Mouse (Mus musculus) neural tube, embryonic 15.5 days (tissue): Measurements from ENCODE around the gene Ctu2. TPM values are rescaled to one million over a fixed set of nuclear protein-coding genes. Genes with fewer than 3 reads are reported as not detected.

Experiments used
- ATAC-seq: fragments of 200-750 bp; cut with Nextera tagmentation; 2 replicates; pipeline ENCODE4 v1.8.0; 2017; ENCODE audit warnings: mild to moderate bottlenecking, moderate TSS enrichment, moderate library complexity; ENCODE audit not compliant: low FRiP score
- H3K27ac ChIP-seq: fragments of 300-500 bp; sonication (generic); replicated peaks from 2 replicates; pipeline ENCODE4 v1.5.1; 2015; ENCODE audit warnings: mild to moderate bottlenecking, inconsistent platforms
- H3K27me3 ChIP-seq: fragments of 300-500 bp; sonication (generic); replicated peaks from 2 replicates; pipeline ENCODE4 v1.6.1; 2015; ENCODE audit warnings: inconsistent platforms
- H3K36me3 ChIP-seq: fragments of 300-500 bp; sonication (generic); 2 replicates; pipeline ENCODE4 v1.6.1; 2015; ENCODE audit warnings: inconsistent platforms
- H3K4me1 ChIP-seq: fragments of 300-500 bp; sonication (generic); 2 replicates; pipeline ENCODE4 v1.6.1; 2015; ENCODE audit warnings: inconsistent platforms
- H3K4me2 ChIP-seq: fragments of 300-500 bp; sonication (generic); 2 replicates; pipeline ENCODE4 v1.6.1; 2015; ENCODE audit warnings: inconsistent platforms, mild to moderate bottlenecking, moderate library complexity
- H3K4me3 ChIP-seq: fragments of 300-500 bp; sonication (generic); replicated peaks from 2 replicates; pipeline ENCODE4 v1.5.1; 2015; ENCODE audit warnings: mild to moderate bottlenecking, inconsistent platforms
- H3K9ac ChIP-seq: fragments of 300-500 bp; sonication (generic); replicated peaks from 2 replicates; pipeline ENCODE4 v1.6.1; 2015; ENCODE audit warnings: mild to moderate bottlenecking, inconsistent platforms
- H3K9me3 ChIP-seq: fragments of 300-500 bp; sonication (generic); replicated peaks from 2 replicates; pipeline ENCODE4 v1.6.1; 2016; ENCODE audit warnings: inconsistent platforms
- WGBS: fragments of 180-500 bp; shearing (Covaris S2); methylation state at CpG from one replicate; pipeline ENCODE4 v1.1.7; 2015; ENCODE audit warnings: mixed read lengths; 5-methylcytosine and 5-hydroxymethylcytosine counted together
- polyA plus RNA-seq: library from polyadenylated mRNA; unstranded; fragments of >200 nt; fragmentation: Nextera tagmentation; extraction: Ambion mirVana; gene quantifications from 2 replicates; pipeline ENCODE4 v1.2.1, GENCODE M21; 2015

Ctu2 gene
- polyA plus RNA-seq: 66.2 and 80.2 TPM in 2 replicates

DNA sequence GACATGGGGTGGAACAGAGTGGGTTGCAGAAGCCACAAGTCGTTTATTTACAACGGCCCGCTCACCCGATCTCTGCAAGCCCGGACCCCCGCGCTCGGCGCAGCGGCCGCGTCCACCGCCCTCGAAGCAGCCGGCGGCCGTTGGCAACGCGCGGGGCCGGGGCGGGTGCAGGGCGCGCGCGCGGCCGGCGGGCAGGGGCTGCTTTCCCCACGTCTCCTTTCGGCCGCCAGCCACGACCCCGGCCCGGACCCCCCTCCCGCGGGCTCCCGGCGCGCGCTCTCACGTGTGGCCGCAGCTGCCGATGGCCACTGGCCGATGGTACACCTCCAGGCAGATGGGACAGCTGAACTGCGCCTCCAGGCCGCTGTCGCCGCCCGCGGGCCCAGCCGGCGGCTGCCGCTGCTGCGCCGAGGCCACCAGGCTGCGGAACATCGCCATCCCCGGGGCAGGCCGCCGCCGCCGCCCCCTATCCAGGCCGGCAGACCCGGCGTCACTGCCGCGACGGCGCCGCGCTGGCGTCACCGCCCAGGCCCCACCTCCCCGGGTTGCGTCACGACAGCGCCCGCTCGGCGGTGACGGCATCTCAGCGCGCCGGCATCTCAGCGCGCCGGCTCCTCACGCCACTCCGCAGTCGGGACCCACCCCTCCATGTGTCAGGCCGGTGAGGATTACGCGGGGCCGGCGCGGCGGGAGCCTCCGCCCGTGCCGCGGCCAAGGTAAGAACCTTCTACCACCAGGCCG, at the start of gene Ctu2, which contains the start of gene Rnf166:
Gene Ctu2 (plus strand): TSS at position 564 of the 741 bp plus-strand sequence.
Gene Rnf166 (minus strand): TSS at position 485 of the 741 bp plus-strand sequence.
- under 1% methylated on average over 81 of the region's 103 CpGs for whole genome bisulfite sequencing
- ATAC-seq: peak; percentile 95
- peak within 1 kb of the TSS; percentile 96 for H3K9ac ChIP-seq
- peak within 1 kb of the TSS; percentile 100 for H3K4me3 ChIP-seq
- no peaks in the 10 kb centered on the region for H3K27me3 ChIP-seq
- peak within 1 kb of the TSS; percentile 89 for H3K27ac ChIP-seq
- H3K4me2 ChIP-seq: peak within 1 kb of the TSS; percentile 84
- H3K4me1 ChIP-seq: peaks cover 33% of the 10 kb centered on the region
- H3K9me3 ChIP-seq: no peaks in the 10 kb centered on the region
- peaks cover 45% of the 10 kb centered on the region for H3K36me3 ChIP-seq

DNA sequence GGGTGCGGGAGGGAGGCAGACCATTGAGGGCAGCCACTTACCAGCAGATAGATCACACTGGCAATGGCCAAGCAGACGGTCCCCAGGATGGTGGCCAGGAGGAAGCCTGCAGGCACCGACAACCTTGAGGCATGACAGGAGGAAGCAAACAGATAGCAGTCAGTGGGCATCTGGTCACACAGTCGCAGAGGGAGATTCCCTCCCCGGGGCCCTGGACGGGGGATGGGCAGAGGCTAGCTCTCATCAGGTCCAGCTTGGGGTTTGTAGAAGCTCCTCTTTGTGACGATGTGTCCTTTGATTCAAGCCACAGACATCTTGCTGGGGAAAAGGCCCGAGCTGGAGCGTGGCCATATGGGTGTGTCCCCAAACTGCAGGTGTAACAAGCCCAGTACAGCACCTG, 49.8 kb upstream of the Ctu2 start:
- ATAC-seq: no peak
- H3K4me2 ChIP-seq: no peak overlapping the region
- H3K9me3 ChIP-seq: no peaks in the 10 kb centered on the region
- H3K9ac ChIP-seq: no peak overlapping the region
- H3K4me1 ChIP-seq: no peaks in the 10 kb centered on the region
- no peaks in the 10 kb centered on the region for H3K36me3 ChIP-seq
- WGBS: 81% methylated on average over 9 of the region's 9 CpGs
- H3K27me3 ChIP-seq: no peaks in the 10 kb centered on the region
- H3K27ac ChIP-seq: no peak overlapping the region
- H3K4me3 ChIP-seq: no peak overlapping the region

DNA sequence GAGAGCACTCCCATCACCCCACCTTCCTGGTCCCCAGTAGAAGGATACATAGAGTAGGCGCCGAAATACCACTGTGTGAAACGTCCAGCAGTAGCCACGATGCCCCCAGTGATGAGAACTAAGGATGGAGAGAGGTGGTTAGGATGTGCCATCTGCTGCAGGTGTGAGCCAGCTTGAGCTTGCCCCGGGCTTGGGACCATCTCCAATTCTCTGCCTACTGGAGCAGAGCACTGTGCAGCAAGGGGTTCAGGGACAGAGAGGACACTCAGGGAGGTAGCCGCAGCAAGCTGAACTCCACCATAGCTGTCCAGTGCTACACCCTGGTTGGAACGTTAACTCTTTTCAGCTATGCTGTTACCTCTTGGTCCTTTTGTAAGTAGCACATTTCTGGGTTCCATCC, 48.3 kb upstream of the Ctu2 start:
- Histone ChIP-seq H3K9me3 (no peaks in the 10 kb centered on the region), H3K4me2 (no peak overlapping the region), H3K4me1 (peaks cover 9% of the 10 kb centered on the region), H3K4me3 (no peak overlapping the region), H3K27me3 (no peaks in the 10 kb centered on the region), H3K27ac (no peak overlapping the region), H3K36me3 (no peaks in the 10 kb centered on the region), H3K9ac (no peak overlapping the region)
- ATAC-seq: no peak
- 93% methylated on average over 7 of the region's 7 CpGs for WGBS

DNA sequence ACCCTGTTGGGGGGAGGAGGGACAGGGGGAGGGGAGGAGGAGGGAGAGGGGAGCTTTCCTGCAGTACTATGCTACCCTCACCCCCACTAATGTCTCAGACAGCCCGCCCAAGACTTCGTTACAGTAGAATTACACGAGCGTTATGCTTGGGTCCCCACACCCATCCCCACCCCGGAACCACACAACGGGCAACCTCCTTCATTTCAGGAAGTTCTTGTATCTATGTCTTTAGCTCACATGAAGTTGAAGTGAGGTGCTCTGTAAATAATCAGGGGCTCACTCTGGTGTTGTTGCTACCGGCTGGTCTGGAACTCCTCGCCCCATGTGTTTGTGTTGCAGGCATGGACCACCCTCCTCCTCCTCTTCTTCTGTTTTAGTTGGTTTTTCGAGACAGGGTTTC, 47.8 kb upstream of the Ctu2 start:
- Histone ChIP-seq H3K4me3 (no peak overlapping the region), H3K4me2 (no peak overlapping the region), H3K27ac (no peak overlapping the region), H3K9ac (no peak overlapping the region), H3K4me1 (peaks cover 12% of the 10 kb centered on the region), H3K27me3 (no peaks in the 10 kb centered on the region), H3K36me3 (no peaks in the 10 kb centered on the region; the same call in 1 of the 2 replicates), H3K9me3 (no peaks in the 10 kb centered on the region)
- no peak for ATAC-seq
- WGBS: 94% methylated on average over 9 of the region's 9 CpGs

DNA sequence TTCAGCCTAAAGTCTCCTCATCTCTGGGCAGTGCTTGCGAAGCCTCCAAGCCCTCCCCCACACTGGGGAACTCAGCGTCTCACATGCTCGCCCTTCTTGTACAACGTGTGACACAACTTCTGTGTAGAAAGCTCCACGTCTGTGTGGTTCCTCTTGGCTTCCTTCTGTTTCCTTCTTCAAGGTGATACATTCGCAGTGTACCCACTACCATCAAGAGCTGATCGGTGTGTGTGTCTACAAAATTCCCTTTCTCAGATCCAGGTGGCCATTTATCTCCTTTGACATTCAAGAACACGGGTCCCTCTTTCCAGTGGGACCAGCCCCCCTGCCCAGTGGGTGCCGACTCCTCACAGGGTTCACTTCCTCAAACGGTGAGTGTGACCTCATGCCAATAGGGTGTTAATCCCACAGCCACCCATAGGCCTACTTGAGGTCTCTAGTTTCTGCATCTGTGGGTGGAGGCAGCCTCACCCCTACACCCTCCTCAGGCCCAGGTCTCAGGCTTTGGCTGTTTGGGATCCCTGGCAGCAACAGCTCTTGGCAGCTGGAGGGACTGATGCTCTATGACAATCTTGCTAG, 45.8 kb upstream of the Ctu2 start:
- H3K9ac ChIP-seq: no peak overlapping the region
- H3K9me3 ChIP-seq: no peaks in the 10 kb centered on the region
- no peak overlapping the region for H3K27ac ChIP-seq
- no peak overlapping the region for H3K4me3 ChIP-seq
- no peak overlapping the region for H3K4me2 ChIP-seq
- H3K36me3 ChIP-seq: peaks cover 9% of the 10 kb centered on the region
- no peaks in the 10 kb centered on the region for H3K27me3 ChIP-seq
- WGBS: 89% methylated on average over 10 of the region's 10 CpGs
- H3K4me1 ChIP-seq: peaks cover 12% of the 10 kb centered on the region
- no peak for ATAC-seq

DNA sequence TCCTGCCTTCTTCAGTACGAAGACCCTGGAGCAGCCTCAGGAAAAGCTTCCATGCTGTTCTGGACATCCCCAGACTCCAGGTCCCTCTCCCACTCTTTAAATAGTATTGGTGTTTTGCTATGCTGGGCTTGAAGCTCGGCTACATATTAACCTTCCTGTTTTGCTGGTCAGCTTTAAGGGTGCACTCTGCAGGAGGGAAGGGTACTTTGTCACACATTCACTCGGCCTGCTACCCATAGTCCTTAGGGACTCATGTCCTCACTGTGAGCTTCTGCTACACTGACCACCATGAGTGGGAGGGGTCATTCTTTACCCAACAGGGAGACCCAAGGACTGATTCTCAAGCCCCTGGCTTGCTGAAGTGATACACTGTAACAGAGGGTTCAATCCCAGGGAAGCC, 45.3 kb upstream of the Ctu2 start:
- no peak overlapping the region for H3K27ac ChIP-seq
- H3K4me2 ChIP-seq: no peak overlapping the region
- H3K36me3 ChIP-seq: peaks cover 14% of the 10 kb centered on the region
- ATAC-seq: no peak
- H3K4me1 ChIP-seq: peaks cover 12% of the 10 kb centered on the region
- 88% methylated on average over 3 of the region's 3 CpGs for WGBS
- H3K9me3 ChIP-seq: no peaks in the 10 kb centered on the region
- no peak overlapping the region for H3K4me3 ChIP-seq
- H3K9ac ChIP-seq: no peak overlapping the region
- no peaks in the 10 kb centered on the region for H3K27me3 ChIP-seq

DNA sequence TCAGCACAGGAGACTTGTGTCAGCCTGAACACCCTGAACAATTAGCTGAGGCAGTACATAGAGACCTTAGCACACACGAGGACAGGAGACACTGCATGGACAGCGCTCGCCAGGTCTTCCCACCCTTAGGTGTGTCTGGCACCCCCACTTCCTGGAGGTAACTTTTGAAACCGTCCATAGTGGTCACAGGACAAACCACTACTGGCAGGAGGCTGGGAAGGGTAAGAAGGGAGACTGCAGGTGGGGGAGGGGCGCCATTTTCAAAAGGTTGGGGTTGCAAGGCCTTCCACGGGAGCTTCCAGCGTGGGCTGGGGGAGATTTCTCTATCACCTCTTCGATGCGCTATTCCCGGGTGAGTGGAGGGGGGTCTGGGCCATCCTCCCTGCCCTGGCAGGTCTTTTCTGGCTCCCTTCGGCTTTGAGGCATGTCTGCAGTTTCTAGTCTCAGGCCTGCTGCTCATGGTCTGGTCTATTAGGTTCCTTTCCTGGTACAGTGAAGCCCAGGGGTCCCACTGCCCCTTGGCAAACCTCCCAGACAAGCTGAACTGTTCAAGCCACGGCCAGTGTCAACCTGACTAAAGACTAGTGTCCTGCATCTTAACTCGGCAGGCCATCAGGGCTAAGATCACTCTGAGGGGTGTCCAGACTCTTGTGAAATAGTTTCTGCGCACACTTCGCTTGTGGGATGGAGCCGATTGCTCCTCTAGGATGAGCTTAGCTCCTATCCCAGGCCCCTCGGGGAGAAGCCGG, 44.1 kb upstream of the Ctu2 start:
- H3K36me3 ChIP-seq: peaks cover 26% of the 10 kb centered on the region
- WGBS: 38% methylated on average over 18 of the region's 18 CpGs
- peaks cover 12% of the 10 kb centered on the region for H3K4me1 ChIP-seq
- H3K4me3 ChIP-seq: peak overlapping the region; percentile 37
- H3K27ac ChIP-seq: peak overlapping the region; percentile 60; the same call in 1 of the 2 replicates
- H3K27me3 ChIP-seq: no peaks in the 10 kb centered on the region
- ATAC-seq: no peak
- peak overlapping the region; percentile 37; the same call in 1 of the 2 replicates for H3K9ac ChIP-seq
- H3K9me3 ChIP-seq: no peaks in the 10 kb centered on the region
- peak overlapping the region; percentile 59 for H3K4me2 ChIP-seq

DNA sequence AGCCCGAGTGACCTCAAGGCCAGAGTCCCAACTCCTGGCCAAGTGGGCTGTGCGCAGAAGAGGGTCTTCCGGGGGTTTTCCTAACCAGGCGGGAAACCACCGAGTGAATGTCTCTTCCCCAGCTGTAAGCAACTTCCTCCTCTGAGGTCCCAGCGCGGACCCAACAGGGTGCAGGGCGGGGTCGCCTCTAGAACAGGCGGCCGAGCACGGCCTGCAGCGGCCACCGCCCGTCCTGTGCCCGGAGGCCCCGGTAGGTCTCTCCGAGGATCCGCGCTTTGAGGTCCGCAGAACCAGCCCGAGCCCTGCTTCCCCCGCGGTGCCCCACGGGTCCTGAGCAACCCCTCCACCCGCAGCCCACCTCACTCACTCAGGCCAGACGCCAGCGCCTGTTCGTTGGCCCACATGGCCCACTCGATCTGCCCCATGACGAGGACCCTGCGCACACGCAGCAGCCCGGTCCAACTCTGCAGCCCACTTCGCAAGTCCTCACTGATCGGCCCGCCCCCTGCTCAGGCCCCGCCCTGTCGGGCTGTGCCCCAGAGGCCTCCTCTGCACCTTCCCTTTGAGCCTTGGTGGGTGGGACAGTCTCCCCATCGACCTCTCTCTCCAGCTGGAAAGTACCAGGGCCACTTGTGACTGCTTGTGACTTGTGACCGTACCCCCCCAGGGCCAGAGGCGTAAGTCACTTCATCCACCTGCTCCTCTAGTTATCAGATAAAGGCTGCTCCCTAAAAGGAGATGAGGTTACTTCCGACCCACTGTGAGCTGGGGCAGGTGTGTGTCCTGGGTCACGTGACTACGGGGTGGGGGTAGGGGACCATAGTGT, 43.3 kb upstream of the Ctu2 start, which contains the start of gene Cyba:
Gene Cyba (minus strand): TSS at position 488 of the 826 bp plus-strand sequence.
- H3K4me1 ChIP-seq: peaks cover 12% of the 10 kb centered on the region
- no peaks in the 10 kb centered on the region for H3K27me3 ChIP-seq
- peak within 1 kb of the TSS; percentile 59 for H3K4me2 ChIP-seq
- peak within 1 kb of the TSS; percentile 37 for H3K4me3 ChIP-seq
- H3K9ac ChIP-seq: peak within 1 kb of the TSS; percentile 37; the same call in 1 of the 2 replicates
- 8% methylated on average over 45 of the region's 45 CpGs for WGBS
- H3K9me3 ChIP-seq: no peaks in the 10 kb centered on the region
- peaks cover 34% of the 10 kb centered on the region for H3K36me3 ChIP-seq
- peak; percentile 30; the same call in 1 of the 2 replicates for ATAC-seq
- H3K27ac ChIP-seq: peak within 1 kb of the TSS; percentile 60

DNA sequence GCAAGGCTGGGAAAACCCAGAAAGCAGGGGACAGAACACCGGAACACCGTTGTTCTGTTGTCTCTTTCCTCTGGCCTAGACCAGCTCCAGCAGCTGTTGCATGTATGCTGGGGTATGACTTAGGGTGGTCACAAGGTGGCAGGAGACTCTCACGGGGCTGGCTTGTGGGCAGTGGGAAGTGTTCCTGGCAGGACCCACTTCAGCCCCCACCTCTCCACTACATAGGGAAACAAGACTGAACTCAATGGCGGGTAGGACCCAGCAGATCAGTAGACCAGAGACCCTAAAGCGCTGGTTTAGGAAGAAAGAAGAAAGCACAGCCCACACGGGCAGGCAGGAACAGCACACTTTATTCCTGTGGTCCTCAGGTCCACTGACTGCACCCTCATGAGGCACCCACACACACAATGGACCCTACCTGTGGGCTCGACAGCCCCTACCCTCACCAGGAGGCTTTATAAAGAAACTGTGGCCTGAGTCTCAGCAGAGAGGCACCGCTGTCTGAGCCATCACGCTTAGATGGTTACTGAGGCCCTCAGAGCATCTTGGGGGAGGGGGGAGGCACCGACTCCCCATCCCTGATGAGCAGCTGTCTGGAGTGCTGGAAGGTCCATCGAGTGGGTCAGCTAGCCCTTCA, 42.6 kb upstream of the Ctu2 start:
- 0 out of 2 replicates have a peak, but pooled peaks have one; percentile 32 for ATAC-seq
- Histone ChIP-seq H3K36me3 (peaks cover 41% of the 10 kb centered on the region), H3K4me1 (peaks cover 12% of the 10 kb centered on the region), H3K9me3 (no peaks in the 10 kb centered on the region), H3K9ac (no peak overlapping the region), H3K4me2 (peak overlapping the region; percentile 59), H3K4me3 (no peak overlapping the region), H3K27me3 (no peaks in the 10 kb centered on the region), H3K27ac (0 out of 2 replicates have a peak overlapping the region, but pooled peaks have one; percentile 60)
- WGBS: 63% methylated on average over 11 of the region's 11 CpGs

DNA sequence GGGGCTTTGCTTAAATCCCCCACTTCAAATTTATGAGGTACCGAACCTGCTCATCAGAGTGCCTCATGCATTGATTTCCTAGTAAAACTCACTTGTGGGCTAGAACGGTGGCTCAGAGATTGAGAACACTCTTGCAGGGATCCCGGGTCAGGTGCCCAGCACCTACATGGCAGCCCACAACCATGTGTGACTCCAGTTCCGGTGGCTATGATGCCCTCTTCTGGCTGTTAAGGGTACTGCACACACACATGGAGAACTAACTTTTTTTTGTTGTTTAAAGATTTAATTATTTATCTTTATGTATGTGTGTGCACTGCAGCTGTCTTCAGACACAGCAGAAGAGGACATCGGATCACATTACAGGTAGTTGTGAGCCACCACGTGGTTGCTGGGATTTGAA, 40.6 kb upstream of the Ctu2 start:
- no peak for ATAC-seq
- no peak overlapping the region for H3K4me2 ChIP-seq
- H3K9ac ChIP-seq: no peak overlapping the region
- no peak overlapping the region for H3K4me3 ChIP-seq
- no peaks in the 10 kb centered on the region for H3K9me3 ChIP-seq
- H3K36me3 ChIP-seq: peaks cover 58% of the 10 kb centered on the region
- no peaks in the 10 kb centered on the region for H3K27me3 ChIP-seq
- peaks cover 12% of the 10 kb centered on the region for H3K4me1 ChIP-seq
- WGBS: 93% methylated on average over 6 of the region's 6 CpGs
- H3K27ac ChIP-seq: no peak overlapping the region
